Mouse (Mus musculus): ENCODE results near the gene Cmc1.

- TF ChIP-seq CTCF (IDR thresholded peaks at IDR 0.05; ENCODE audit: borderline replicate concordance, insufficient read depth, low read length) (no peak), POLR2A (IDR thresholded peaks at IDR 0.05; ENCODE audit: low read depth, low read length) (no peak)
Measured at GRCm38 (mm10) chr9:118109697-118110359, 40.1 kb downstream of the Cmc1 start.
